Mouse (Mus musculus): ENCODE measurements at regions not wholly inside any gene's neighbourhood (a gene's known extent, or its start where the extent isn't known, plus 50 kb on each side); places are given as distances from the start of the nearest gene placed in this dataset.
"Not testable (repeated sequence)": the region's sequence is repeated elsewhere in the genome, so short reads cannot be mapped to it uniquely, and the experiment has no call there.

DNA sequence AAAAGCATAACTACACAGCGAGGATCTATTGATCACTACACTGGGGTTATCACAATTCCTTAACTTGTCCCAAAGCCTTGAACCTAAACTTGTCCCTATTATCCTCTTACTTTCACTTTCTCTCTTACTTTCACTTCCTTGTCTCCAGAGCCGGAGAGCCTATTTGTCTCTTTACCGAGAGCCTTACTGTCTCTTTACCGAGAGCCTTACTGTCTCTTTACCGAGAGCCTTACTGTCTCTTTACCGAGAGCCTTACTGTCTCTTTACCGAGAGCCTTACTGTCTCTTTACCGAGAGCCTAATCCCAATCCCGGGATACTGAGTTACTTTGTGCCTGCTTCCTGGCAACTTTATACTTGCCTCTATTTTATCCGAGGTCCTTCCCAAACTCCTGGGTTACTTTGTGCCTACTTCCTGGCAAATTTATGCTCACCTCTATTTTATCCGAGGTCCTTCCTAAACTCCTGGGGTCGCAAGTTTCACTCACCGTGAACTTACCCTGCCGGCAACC is 335.3 kb upstream of the Ccng1 start:
- not testable (repeated sequence) for DNase-seq (ENCODE audit: low read depth, low spot score)

DNA sequence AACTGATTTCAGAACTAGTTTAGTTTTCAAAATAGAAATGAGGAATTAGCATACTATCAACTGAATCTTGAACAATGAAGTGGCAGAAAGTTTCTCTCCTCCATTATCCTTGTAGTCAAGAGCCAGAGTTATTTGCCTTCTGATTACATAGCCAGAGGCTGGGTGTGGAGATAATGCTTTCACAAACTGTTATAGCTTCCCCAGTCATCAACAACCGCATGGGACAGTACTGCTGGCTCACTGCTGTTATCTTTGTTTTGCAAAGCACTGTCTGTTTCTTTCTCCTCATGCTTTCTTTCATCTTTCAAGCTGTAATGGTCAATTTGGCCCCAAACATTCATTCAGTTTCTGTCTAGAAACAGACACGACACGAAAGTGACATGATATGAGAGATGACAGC is 308.5 kb upstream of the Ccng1 start:
- no peak for DNase-seq (ENCODE audit: low read depth, low spot score)

DNA sequence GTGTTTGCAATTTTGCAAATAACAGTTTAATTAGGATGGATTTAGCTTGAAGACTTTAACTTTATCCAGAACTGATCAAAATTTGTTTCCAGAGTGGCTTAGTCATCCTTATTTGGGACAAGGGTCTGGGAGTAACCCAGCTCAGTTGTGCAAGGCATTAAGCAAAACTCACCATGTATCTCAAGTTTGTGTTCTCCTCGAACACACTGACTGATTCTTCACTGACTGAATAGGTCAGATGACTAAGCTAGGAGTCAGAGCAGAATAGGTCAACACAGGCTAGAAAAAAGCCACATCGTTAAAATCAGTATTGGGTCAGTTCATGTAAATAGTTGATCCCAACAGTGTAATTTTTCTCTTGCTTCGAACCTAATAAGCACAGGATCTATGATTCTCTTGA is 302.7 kb upstream of the Ccng1 start:
- no peak for DNase-seq (ENCODE audit: low read depth, low spot score)

DNA sequence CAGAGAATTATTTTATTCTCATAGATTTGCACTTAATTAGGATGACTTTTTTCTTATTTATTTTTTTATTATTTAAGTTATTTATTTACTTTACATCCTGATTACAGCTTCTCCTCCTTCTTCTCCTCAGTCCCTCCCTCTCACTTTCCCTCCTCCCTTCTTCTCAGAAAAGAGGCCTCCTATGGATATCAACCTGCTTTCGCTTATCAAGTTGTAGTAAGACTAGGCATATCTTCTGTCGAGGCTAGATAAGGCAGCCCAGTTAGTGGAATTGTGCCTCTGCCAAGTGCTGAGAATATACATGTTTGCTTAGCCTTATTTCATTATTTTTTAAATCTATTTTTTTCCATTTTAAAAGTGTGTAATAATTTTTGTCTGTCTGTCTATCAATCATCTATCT is 274.9 kb upstream of the Ccng1 start:
- no peak for DNase-seq (ENCODE audit: low read depth, low spot score)

DNA sequence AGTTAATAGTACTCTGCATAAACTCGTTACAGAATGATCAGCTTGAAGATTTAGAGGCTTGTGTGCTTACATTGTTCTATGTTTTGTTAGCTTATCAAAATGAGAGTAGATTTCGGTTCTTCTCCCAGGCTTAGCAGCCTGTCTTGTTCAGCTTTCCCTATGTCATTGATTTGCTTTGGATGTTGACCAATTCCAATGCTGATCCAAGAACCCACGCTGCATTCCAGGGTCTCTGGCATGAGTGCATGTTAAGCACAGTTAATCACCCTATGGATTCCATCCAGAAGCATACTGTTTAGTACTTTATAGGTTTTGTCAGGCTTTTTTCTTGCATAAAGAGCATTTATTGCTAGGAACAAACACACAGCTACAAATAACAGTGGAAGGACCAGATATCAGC is 255.0 kb upstream of the Ccng1 start:
- no peak for DNase-seq (ENCODE audit: low read depth, low spot score)

DNA sequence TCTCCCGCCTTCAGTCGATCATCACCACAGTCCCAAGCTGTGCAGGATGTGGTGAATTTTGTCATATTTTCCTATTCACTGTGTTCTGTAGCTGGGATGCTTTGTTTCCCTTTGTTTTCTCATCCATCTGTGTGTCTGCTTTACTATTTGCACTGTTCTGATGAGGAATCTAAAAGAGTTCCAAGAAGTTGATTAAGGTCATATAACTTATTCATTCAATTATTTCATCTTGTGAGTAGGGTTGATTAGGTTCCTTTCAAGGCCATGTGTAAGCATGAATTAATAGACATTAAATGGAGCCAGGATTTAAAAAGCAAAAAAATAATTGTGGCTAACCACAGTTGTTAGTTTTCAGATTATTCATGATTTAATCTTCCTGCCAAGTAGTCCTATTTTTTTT is 217.7 kb upstream of the Ccng1 start:
- DNase-seq (ENCODE audit: low read depth, low spot score) = no peak

DNA sequence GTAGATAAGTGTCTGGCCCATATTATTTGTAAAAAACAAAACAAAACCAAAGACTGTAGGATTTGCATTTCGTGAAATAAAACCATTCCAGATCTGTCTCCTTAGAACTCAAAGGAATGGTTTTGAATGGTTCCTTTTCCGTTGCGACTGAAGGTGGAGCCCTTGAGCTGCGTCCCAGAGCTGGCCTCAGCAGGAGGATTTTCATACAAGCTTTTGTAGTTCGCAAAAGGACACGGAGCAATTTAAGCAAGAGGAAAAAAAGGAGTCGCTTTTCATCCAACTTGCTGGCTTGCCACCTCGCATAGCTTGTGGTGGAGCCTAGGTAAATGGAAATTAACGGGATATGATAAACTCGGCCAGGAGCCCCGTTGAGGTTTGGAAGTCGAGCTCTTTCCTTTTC is 172.1 kb upstream of the Ccng1 start:
- peak; percentile 60 for DNase-seq (ENCODE audit: low read depth, low spot score)

DNA sequence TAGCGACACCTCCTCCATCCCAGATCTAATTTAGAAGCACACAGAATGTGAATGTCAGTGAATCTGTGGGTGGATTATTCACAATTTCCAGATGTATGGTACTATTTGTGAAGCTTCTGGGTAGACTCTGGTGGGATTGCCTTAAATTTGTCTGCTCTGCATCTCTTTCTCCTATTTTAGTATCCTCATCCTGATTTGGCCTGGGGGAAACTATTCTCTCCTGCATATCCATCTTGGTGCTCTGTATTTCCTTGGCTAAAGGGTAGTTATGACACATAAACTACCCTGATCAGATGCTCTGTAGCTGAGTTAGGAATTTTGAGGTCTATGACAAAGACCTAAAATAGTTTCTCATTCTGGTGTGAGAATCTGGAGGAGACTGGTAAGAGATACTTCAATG is 136.4 kb upstream of the Ccng1 start:
- DNase-seq (ENCODE audit: low read depth, low spot score) = no peak

DNA sequence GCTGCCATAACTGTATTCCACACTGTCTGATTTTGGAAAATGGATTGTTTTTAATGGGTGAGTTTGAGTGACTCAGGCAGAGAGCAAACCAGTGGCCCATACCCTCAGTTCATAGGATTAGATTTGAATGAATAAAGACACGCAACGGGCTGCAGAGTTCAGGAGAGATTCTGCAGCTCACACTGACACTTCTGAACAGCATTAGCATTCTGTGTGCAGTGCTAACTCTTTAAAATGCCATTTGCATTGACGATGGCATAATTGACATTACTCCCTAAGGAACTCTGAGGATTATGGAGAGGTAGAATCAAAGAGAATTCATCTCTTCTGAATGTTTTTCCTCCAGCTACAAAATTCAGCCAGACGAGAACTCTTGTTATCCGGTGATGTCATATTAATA is 129.4 kb upstream of the Ccng1 start:
- DNase-seq (ENCODE audit: low read depth, low spot score) = no peak

DNA sequence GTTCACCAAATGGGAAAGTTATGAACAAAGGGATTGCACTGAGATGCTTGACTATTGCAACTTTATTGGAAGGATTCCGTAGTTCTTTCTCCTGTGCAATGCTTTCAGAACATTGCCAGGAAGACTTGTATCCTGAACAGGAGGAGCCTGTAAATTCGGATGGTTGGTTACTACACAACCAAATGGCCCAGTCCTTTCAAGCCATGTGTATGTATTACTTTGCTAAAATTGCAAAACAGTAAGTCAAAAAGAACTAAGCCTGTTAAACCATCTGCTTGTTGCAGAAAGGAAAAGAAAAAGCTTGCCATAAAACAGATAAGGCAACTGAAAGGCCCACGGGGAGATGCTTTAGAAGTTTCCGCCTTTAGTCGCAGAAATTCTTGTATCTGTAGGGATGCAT is 124.5 kb upstream of the Ccng1 start:
- DNase-seq (ENCODE audit: low read depth, low spot score) = no peak

DNA sequence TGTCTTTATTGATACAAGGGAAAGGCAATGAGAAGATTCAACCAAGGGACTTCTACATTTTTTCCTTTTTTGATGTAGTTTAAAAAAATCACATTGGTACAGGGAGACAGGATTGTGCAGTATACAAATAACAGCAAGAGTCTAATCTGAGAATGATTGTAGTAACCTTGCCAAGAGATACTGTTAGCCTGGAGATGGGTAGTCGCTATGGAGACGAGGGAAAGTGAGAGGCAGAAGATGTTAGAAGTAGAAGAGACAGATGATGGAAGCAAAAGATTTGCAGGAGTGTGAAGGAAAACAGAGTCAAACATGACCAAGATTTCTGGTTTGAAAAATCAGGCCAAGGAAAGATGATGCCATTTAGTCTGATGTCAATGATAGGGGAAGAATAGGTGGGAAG is 117.9 kb upstream of the Ccng1 start:
- no peak for DNase-seq (ENCODE audit: low read depth, low spot score)

DNA sequence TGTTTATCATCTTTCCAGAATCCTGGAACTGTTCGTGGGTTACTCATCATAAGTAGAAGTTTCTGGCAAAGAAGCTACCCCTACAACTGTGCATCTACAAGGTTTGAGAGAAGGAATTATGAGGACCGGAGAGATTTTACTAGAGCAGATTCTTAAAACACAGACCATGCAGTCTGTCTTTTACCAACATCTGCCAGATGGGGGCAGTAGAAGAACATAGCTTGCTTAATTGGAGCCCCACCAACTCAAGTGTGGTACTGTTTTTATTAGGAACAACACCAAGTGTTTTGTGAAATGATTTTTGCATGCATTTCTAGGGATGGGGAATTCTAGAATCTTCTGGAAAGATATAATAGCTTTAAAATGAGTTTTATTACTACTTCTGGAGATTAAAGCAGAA is 110.6 kb upstream of the Ccng1 start:
- peak; percentile 62 for DNase-seq (ENCODE audit: low read depth, low spot score)

DNA sequence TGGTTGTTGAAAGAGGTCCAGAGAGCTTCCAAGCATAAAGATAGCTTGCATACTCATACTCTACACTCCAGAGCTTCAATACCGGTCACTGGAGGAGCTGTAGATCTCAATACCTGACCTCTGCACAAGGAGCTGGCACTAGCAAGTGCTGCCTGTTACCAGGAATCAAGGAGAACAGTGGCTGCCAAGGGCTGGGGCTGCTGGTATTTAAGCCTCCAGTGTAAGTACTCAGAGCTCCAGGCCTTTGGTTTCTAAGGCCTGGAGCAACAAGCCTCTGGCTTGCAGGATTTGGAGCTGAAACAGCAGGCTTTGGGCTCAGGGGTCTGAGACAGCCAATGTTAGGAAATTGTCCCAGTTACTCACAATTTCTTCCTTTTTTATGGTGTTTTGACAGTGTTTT is 96.2 kb upstream of the Ccng1 start:
- DNase-seq (ENCODE audit: low read depth, low spot score) = no peak

DNA sequence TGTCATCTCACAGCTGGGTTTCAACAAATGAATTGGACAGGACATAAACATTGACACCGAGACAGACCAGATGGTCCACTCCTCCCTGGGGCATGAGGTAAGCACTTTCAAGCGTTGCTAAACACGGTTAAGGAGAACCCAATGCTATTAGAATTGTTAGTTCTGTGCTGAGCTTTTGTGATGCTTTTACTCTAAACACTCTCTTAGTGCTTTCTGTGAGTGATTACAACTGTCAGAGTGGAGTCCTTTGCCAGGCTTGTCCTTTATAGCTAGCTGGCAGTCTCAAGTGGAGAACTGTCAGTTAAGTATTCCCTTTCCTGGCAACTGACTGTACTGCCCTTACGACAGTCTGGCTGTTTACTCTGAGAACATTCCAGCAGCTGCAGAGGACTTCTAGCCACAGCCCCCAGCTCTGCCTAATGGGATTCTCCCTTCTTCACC is 95.6 kb upstream of the Ccng1 start:
- DNase-seq (ENCODE audit: low read depth, low spot score) = no peak

DNA sequence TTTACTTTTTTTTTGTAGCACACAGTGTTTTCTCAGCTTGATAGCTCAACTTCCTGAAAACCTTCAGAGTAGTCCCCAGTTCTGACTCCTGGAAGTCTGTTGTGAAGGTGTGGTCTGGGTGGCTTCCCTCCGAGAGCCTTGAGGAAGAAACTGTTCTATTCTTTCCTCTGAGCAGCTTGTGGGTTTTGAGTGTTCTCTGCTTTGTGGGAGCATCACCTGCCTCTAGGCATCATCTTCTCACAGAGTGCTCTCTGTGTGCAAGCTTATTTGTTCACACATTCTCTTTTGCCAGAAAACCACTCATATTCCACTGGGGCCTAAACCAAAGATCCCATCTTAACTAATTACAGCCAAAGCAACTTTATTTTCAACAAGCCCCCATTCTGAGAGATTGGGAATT is 91.5 kb upstream of the Ccng1 start:
- DNase-seq (ENCODE audit: low read depth, low spot score) = no peak

DNA sequence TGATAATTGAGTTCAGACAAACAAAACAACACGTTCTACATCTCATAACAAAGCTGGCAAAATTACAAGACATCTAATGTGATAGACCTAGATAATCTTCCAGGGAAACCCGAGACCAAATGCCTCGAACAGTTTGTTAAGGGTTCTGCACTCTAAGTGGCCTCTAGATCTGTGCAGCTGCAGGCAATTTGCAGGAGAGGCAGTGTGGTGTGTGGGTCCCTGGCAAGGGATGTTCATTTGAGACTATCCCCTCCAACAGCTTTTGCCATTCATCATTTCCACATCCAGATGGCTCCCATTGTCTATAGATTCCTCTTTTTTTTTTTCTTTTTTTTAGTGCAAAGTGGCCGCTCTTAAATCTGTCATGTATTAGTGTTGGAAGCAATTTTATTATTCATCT is 80.3 kb upstream of the Ccng1 start:
- no peak for DNase-seq (ENCODE audit: low read depth, low spot score)
